Mouse (Mus musculus) natural killer cell, adult 2 months (primary cell): Measurements from ENCODE around the gene Atxn2.

Experiments
- DNase-seq, 2 experiments: peaks; one replicate each; pipeline ENCODE4 v3.0.0; 2022; ENCODE audit warnings: low spot score in 2 of 2

The Atxn2 gene

DNA sequence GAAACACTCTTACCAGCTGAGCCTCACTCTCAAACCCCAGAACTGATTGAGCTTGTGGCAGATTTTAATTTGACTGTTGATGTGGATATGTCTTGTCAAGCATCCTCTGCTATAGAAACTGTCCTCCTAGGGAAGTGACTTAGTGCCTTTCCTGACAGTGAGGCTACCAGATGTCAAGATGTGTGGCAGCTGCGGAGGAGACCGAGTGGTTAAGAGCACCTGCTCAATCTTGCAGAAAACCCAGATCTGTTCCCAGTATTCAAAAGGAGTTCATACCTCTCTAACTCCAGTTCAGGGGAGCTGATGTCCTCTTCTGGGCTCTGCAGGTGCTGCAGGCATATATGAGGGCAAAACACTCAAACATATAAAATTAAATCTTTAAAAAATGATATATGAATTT lies 53.9 kb downstream of the Atxn2 start:
- no peak for DNase-seq

DNA sequence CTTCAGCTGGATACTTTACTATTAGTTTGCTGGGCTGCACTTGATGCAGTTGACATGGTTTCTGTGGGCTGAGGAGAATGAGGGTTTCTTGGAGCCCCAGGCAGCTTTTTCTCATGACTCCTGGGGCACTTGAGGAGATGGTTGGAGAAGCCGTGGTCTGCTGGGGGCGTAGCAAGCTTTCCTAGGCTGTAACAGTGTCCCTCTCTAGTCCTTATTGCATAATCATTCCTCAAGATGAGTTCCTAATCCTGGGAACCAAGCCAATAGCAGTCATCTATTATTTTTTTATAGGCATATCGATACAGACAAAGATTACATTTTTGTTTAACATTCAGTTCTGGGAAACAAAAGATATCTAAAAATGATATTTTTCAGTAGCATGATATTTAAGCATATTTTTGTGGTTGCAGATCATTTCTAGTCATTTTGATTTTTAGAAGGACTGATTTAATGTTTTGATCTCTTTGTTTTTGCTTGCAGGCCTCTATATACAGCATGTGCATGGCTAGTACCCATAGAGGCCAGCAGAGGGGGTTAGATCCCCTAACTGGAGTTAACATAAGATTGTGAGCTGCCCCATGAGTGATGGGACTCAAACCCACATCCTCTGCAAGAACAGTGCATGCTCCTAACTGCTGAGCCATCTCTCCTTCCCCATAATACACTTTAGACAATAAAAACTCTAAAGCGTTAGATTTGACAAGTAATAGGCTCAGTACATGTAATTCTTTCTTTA lies 55.1 kb downstream of the Atxn2 start:
- no peak for DNase-seq

DNA sequence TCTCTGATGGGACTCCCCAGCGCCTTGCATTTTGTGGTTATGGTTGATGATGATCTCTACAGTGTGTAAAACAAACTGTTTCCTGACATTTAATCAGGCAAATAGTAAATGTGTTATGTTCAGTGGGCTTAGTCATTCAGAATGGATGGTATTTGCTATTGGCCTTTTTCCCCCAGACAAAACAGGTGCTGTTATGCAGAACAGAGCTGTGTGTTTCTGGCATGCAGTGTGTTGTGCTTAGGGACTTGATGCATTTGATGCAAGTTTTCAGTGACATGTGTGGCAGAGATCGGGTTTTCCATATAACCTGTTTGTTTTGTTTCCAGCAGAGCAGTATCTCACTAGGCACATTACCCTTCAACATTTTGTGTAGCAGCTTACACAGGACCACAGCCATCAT lies 56.4 kb downstream of the Atxn2 start:
- no peak for DNase-seq

DNA sequence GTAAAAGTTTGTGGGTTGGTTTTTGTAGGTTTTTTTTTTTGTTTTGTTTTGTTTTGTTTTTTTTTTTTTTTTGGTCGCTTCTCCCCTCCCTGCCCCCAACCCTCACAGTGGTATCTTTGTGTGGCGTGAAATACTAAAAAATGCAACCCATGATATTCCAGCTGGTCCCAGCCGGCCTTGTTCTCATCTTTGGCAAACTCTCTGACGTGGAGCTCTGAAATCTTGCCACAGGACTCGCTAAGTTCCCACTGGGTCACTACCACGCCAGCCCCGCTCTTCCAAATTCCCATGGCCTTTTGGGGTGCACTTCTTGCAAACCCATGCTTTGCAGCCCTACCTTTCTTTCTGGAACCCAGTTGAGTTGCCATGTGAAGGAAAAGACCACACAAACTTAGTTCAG lies 58.7 kb downstream of the Atxn2 start:
- DNase-seq: no peak

DNA sequence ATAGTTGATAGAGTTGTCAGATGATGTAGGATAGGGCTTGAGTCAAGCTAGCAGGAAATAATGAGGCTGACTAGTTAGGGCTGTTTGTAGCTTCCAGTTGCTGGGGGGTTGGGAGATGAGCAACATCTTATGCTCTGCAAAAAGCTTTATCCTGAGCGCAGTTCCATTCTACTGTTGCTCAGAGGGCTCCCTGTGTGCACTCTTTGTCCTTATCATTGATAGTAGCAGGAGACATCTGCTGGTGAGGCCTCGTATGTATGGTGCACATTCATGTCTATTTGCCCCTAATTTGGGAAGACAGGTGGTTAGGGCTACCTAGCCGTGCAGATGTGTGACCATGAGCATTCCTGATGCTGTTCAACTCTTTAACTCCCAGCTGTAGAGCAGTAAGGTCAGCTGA lies 60.5 kb downstream of the Atxn2 start:
- DNase-seq: no peak

DNA sequence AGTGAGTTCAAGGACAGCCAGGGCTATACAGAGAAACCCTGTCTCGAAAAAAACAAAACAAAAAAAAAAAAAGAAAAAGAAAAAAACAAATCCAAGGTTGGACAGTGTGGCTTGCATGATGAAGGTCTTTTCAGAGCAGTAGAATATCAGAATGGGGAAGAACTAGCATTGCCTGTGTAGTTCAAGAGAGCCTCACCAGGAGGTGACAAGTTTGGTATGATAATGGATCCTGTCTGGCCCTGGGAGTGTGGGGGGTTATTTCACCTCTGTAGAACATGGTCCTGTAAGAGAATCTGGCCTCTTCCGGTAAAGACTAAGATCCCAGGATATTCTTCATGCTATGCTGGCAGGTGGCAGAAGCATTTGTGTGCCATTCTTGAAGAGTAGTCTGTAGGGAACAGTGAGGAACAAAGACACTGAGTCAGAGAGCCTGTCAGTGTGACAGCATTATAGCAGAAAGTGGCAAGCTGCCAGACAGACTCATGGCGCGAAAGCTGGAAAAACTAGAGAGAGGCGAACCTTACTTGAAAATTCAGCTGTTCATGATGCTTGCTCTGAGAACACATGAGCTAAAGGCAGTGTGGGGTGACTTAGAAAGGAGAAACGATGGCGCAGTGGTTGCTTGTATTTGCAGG lies 67.5 kb downstream of the Atxn2 start:
- no peak for DNase-seq

DNA sequence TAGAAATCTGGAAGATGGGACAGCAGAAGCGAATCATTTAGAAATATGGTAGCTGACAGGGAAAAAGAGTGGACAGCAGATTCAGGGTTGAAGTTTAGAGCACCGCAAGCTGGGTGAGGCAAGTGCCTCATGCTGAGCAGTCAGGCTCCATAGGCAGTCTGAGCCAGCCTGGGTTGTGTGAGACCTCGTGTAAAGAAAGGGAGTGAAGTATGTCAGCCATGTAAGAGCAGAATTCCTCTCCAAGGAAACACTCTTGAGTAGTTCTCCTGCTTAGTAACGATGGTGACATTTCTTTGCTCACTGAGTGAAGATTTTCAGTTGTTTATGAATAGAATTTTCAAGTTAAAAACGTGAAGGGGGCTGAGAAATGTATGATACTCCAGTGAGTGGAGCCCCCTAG lies 69.0 kb downstream of the Atxn2 start:
- no peak for DNase-seq

DNA sequence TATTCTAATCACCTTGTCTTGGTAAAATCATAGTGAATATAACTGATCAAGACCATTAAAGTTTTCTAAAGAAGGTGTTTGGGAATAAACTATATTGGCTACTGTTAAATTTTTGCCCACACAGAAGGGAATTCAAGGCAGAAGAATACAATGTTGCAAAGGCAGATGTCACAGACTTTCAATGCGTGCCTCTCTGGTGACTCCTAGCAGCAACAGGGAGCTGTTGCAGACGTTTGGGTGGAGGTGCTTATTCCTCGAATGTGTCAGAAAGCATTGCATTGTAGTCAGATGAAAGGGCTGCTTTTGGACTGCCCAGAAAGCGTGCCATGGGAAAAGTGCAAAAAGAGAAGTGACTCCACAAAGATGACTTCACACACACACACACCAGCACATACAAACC lies 71.3 kb downstream of the Atxn2 start:
- no peak for DNase-seq

DNA sequence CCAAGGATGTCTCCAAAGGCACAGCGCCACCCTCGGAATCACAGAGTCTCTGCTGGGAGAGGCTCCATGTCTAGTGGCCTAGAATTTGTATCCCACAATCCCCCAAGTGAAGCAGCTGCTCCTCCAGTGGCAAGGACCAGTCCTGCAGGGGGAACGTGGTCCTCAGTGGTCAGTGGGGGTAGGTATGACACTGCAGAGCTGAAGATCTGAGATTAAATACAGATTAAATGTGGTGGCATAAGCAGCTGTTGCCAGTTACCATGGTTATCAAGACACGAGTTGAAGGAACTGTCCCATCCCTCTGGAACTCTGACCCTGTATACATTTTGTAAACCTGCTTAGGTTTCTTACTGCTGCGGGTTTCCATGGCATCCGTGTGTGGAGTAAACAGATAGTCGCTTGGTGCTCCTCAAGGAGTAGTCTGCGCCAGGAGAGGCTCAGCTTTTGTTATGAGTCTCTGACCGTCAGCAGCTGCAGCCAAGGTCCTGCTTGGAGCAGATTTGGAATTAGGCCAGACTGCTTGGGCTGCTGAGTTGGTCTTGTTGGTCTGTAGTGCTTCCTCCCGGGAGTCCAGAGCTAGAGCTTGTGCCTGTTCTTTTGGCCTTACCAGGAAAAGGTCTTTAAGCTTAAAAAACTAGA lies 72.8 kb downstream of the Atxn2 start:
- no peak for DNase-seq

DNA sequence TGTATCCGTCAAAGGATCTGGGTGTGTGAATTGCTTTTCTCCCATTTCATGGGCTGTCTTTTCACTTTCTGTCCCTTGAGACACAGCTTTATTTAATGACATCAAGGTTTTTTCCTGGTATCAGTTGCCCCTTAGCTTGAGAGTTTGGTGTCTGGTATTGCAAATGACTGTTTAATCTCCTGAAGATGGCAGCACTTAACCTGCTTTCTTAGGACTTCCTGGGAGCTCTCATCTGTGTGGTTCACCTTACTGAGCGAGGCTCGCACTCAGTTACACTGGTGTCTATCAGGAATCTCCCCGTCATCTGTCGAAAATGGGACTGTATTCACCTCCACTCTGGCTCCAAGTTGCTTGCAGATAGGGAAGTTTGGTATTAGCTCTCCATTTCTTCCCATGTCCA lies 79.9 kb downstream of the Atxn2 start:
- DNase-seq: no peak

DNA sequence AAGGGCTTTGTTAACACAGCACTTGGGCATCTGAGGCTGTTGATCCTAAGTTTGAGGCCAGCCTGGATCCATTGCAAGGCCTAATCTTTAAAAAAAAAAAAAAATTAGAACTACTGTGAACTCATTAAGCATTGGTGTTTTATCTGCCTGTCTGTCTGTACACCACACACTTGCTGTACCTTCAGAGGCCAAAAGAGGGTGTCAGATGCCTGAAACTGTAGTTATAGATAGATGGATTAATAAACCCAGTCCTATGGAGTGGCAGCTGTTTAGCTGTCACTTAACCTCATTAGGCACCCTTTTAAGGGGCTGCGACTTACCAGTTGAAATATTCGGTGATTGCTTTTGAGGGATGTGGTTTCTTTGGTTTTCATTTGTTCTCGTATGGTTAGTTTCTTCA lies 84.7 kb downstream of the Atxn2 start:
- peak in 1 of 2 experiments; percentile 34 for DNase-seq

DNA sequence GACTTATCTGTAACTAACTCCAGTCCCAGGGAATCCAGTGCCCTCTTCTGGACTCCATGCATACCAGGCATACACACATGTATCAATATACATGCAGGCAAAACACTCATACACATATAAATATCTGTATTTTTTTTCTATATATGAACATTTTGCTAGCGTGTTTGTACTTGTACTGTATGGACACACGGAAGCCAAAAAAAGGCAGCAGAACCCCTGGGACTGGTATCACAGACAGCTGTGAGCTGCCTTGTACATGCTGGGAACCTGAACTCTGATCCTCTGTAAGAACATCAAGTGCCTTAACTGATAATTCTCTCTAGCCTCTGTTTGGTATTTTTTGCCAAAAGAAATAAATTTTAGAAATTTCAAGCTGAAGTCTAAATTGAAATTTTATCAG lies 87.3 kb downstream of the Atxn2 start:
- no peak for DNase-seq

DNA sequence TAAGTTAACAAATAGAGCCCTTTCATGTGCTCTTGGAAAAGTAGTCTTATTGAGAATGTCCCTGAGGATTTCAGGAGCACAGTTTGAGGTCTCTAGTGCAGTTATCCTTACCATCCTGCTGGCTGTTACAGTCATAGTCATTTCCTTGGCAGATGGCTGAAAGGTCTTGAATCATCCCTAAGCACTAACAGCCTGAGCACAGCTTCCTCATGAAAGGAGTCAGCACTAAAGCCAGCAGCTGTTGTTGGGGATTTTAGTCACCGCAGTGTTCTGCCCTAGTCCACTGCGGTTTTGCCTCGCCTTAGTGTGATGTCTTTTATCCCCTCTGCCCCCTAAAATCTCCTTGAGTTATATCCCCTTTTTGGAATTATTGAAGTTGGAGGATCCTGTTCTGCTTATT lies 96.0 kb downstream of the Atxn2 start:
- DNase-seq: no peak

DNA sequence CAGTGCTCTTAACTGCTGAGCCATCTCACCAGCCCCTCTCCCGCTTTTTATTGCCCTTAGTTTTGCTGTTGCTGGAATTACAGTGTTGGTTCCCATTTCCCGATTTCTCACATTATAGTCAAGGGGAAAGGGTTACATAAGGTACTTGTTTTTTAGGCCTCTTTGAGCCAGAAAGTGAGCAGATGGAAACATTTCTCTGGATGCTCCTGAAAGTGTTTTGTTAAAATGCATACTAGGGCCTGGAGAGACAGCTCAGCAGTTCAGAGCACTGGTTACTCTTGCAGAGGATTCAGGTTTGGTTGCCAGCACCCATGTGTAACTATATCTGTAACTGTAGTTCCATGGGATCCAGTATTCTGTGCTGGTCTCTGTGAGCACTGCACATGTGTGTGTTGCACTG lies 97.1 kb downstream of the Atxn2 start:
- DNase-seq: no peak

DNA sequence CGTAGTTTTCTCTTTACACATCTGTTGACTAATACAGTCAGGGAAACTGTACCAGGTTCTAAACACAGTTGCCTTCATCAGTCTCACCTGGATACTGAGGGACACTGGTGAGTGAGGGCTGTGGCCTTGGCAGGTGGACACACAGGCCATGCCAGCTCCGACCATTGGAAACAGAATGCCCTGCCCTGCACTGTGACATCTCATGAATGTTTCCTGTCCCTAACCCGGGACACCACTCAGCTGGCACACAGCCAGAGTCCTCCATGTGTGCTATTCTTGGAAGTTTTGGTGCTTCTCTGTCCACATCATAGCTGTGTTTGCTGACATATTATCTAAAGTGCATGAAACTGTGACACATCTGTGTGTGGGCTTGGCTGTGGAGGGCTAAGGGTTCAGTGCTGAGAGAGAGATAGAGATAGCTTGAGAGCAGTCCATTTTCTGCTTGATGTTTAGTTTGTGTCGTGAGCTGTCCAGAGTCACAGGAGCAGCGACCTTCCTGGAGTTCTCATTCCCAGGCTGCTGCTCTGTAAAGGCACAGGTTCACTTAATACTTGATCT lies 98.6 kb downstream of the Atxn2 start:
- no peak for DNase-seq

DNA sequence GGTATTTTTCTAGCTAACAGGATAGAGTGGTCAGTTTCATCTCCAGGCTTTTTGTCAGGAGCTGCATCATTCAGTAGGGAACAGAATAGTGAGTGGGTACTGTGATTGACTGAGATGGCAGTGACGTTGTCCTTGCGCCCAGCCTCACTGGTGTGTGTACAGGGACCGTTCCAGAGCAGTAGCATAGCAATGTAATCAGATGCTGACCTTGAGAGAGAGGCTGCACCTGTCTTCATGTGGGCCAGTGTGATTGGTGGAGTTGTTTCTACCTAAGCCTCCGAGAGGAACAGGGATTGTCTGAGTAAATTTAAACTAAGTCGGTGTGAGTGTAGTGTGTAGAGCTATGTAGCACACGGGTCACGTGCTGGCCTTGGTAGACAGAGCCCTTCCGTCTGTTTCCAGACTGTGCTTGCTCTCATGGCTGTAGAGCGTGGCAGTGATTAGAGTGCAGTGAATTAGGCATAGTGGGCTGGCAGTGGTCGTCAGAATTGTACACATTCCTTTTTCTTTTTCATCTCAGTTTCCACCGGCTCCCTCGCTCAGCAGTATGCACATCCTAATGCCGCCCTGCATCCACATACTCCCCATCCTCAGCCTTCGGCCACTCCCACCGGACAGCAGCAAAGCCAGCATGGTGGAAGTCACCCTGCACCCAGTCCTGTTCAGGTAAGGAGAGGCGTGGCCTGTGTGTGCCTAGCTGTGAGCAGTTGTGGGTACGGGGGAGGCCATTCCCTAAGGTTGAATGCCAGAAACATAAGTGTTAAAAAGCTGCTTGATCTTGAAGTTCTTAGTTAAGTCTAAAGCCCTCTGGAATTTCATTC lies 99.4 kb downstream of the Atxn2 start:
- no peak for DNase-seq

DNA sequence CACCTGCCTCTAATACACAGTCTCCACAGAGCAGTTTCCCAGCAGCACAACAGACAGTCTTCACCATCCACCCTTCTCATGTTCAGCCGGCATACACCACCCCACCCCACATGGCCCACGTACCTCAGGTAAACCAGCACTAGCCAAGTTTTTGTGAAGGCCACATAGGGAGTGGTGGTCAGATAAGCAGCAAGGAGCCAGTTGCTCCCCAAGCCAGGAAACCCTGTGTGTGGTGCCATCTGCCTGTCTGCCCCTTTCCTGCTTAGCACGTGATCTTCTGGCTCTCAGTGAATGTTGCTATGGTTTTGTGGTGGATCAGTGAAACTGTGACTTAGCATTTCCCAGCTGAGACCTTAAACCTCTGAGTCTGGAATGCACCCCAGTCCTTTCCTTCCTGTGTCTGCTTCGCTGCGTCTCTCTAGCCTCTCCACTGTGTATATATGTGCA lies 100.4 kb downstream of the Atxn2 start:
- no peak for DNase-seq

DNA sequence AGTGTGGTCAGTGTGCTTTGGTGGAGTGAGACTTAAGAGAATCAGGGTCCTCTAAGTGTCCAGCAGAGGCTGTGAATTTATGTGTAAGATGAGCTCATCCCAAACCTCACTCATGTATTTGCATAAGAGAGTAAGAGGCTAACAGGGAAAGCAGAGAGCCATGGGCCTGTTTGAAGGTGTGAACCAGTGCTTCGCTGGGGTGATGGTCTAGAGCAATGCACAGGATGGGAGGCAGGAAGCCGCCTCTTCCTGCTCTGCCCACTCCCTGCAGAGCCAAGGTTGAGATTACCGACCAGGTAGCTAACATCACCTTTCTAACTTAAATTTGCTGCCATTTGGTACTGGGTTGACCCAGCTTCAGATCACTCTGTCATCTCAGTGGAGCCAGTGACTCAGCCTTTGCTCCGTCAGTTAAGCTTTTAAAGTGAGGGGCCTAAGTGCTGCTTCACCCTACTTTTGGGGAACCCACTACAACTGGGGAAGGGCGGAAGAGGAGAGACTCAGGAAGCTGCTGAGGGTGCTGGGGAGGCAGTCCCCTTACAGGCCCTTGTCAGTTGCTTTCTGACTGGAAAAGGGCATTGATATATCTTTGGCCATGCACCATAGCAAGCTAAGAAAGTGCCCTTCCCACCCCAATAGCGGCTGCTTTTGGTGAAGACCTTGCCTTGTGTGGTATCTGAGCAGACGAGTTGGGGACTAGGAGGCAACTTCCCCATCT lies 101.5 kb downstream of the Atxn2 start:
- DNase-seq: no peak

DNA sequence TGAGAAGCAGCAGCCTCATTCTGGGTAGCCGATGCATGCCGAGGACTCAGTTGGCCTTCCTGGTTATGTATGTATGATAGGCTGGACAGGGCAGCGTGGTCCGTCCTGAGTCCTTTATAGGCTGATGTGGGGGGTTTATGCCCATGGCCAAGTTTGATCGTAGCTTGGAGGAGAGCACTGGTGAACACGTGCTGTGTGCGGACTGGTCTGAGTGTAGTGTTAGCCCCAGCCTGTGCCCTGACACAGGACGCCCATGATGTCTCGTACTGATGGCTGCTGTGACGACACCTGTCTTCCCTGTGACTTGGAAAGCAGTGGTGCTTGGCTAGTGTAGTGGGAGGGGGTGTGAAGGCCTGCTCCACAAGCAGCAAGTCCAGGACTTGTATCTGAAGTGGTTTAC lies 102.6 kb downstream of the Atxn2 start:
- no peak for DNase-seq

DNA sequence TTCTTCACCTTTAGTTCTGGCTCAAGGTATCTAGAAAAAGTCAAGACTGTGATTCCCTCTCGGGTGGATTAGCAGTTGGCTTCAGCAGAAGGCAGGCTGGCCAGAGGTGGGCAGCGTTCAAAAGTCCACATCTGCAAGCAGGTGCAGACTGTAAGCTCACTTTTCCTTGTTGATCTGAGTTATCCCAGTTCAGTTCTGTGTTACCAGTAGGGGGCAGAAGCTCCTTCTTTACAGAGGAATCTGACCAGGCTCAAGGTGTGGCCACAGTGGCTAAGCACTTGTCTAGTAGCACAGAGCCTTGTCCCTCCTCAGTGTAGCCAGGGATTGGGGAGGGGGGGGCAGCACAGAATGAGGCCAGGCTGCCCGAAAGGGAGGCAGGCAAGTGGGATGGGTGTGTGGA lies 103.9 kb downstream of the Atxn2 start:
- peak; percentile 55 to 68 for DNase-seq

DNA sequence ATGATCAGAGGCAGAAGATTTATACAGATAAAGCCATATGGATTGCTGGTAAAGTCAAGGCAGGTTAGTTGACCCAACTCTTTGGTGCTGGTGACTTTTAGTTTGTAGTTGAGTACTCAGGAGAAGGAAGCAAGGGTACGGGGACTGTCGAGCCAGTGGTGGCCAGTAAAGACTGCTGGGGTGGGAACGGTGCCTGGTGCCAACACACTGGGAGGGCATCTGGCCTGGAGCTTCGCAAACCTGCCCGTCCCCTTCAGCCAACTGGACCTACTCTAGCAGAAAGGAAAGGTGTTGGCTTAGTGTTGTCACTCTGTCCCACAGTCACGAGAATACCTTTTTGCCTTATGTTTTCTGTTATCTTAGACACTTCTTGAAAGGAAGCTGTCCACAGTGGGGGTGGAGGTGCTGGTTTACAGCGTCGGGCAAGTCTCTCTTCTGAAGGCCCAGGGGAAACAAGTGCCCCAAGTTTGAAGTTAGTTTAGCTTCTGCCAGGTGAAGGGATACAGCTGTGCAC lies 104.8 kb downstream of the Atxn2 start:
- no peak for DNase-seq
